Mouse (Mus musculus) liver, adult 2 months (tissue): Measurements from ENCODE around the gene Tubgcp4.

Experiments
- CTCF ChIP-seq: fragments of 200-500 bp; IDR thresholded peaks from 2 replicates; pipeline ENCODE4 v1.5.1; 2011; ENCODE audit warnings: low read depth, low read length, control low read depth
- POLR2A ChIP-seq: fragments of 200-500 bp; IDR thresholded peaks from 2 replicates; pipeline ENCODE4 v1.6.1; 2011; ENCODE audit warnings: low read length, control low read depth; ENCODE audit not compliant: insufficient read depth; ENCODE audit errors: extremely low read depth

- TF ChIP-seq POLR2A (no peak), CTCF (no peak)
These were observed 552 bp upstream of the Tubgcp4 start for GRCm38 (mm10) chr2:121169902-121170301.
